Mouse (Mus musculus) activated CD4-positive, CD25-positive, alpha-beta regulatory T cell (primary cell): ENCODE results near the gene Pkd1. TPM values are rescaled to one million over a fixed set of nuclear protein-coding genes. Genes with fewer than 3 reads are reported as not detected.

Experiments
- polyA plus RNA-seq, 2 experiments: library from polyadenylated mRNA; unstranded; fragments of 100-300 nt; shearing (Covaris generic); gene quantifications; one replicate each; pipeline ENCODE4 v1.2.1; 2017

Pkd1 gene
- polyA plus RNA-seq, result 10 to 100 TPM; 25.4 to 40.3 TPM

GRCm38 (mm10) chr17:24549618-24550415, at the start of gene Pkd1:
TSS of gene Pkd1 (plus strand) at chr17:24549834.

DNA sequence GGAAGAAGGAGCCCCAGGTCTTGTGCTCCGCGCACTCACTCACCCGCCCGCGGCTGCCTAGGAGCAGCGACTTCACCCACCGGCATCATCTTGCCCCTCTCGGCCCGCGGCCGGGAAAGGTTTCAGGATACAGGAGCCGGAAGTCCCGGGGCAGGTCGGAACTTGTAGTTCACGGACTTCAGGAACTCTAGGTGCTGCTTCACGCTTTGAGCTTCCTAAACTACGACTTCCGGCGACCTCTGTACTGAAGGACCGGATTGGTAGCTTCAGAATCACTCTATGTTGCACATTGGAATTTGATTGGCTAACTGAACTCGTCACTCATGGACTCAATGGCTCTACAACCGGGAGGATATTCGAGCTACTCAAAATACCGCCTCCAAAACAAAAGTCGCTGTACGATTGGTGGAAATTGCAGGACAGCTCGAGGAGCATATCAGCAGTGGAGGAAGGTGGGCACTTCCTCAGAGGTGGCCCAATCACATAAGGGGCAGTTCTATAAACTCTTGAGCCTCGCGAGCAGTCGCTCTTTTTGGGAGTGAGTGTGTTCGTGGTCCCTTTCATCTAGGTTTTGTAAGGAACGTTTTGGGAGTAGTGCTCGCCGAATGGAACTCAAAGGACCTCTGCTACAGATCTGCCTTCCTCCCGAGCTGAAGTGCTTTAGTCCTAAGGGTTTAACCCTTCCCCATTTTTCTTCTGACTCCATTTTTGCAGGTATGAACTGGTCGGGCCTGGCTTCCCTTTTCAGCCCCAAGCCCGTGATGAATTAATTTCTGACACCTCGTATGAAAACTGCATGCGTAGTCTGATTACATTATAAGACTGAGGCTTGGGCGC, 21.7 kb upstream of the Pkd1 start, which contains the start of gene Traf7:
TSS of gene Traf7 (minus strand) at position 216 of the 837 bp plus-strand sequence.

DNA sequence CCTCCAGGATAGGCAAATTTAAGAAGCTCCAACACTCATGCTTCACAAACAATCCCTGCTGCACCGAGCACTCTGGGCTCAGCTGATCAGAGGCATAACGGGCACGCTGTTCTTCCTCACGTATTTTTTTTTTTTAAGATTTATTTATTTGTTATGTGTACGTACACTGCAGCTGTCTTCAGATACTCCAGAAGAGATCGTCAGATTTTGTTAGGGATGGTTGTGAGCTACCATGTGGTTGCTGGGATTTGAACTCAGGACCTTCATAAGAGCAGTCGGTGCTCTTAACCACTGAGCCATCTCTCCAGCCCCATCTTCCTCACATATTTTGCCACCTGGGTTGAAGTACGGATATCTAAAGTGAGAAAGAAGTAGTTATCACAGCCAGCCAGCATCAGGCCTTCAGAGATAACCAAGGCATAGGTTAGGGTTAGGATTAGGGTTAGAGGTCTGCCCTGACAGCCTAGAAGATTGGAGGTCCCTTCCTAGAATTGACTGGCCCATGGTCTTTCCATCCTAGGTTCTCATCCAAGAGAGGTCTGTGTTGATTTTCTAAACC, 15.4 kb upstream of the Pkd1 start, which contains the start of gene Rab26:
TSS of gene Rab26 (minus strand) at position 51 of the 559 bp plus-strand sequence.

DNA sequence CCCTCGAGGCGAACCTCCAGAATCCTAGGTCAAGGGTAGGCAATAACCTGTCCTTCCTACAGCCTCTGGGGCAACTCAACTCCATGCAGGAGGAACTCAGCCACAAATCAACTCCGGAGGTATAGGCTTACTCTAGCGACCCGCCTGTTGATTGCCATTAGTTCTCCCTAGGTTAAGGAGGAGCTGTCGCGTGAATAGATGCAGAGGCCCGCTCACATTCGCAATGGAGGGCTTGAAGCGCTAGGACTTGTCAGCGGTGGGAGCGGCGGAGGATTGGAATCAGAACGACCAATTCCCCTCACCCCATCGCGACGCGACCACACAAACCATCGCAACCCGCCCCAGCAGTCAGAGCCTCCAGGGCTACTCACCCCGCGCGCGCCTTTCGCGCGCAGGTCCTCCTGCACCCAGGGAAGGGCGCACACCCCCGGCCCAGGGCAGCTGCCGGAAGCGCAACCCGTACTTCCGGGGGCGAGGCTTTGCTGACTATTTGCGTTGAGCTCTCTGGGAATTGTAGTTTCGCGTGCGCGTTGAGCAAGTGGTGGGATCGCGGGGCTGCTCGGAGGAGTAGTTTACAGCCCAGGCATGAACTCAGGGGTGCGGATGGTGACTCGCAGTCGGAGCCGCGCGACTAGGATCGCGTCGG, 82.7 kb downstream of the Pkd1 start, which contains the start of the genes Tsc2 and Nthl1:
TSS of gene Tsc2 (minus strand) at position 464 of the 646 bp plus-strand sequence.
TSS of gene Nthl1 (plus strand) at position 514 of the 646 bp plus-strand sequence.

Other genes with a start within 250 kb of the Pkd1 start
- gene Abca17, start 198.8 kb upstream of the Pkd1 start, polyA plus RNA-seq, result under 1 TPM in 1 of 2 experiments, not detected in 1; 0.20 TPM
- gene Abca3, start 197.9 kb upstream of the Pkd1 start, polyA plus RNA-seq, result 10 to 100 TPM; 11.1 to 24.7 TPM
- 100 to 1,000 TPM; 176 to 205 TPM for gene Rnps1, start 135.3 kb upstream of the Pkd1 start, polyA plus RNA-seq
- gene Eci1, start 123.2 kb upstream of the Pkd1 start, polyA plus RNA-seq, result 10 to 100 TPM; 55.9 to 97.4 TPM
- 1 to 10 TPM; 1.7 to 4.9 TPM for gene Dnase1l2, start 106.7 kb upstream of the Pkd1 start, polyA plus RNA-seq
- 10 to 100 TPM; 70.0 to 73.0 TPM for gene E4f1, start 79.5 kb upstream of the Pkd1 start, polyA plus RNA-seq
- gene Pgp, start 79.4 kb upstream of the Pkd1 start, polyA plus RNA-seq, result 10 to 100 TPM; 40.8 to 46.2 TPM
- gene Bricd5, start 76.0 kb upstream of the Pkd1 start, polyA plus RNA-seq, result not detected
- 10 to 100 TPM; 21.0 to 27.6 TPM for gene Mlst8, start 70.8 kb upstream of the Pkd1 start, polyA plus RNA-seq
- under 1 TPM; 0.12 to 0.76 TPM for gene Caskin1, start 61.2 kb upstream of the Pkd1 start, polyA plus RNA-seq
- gene Traf7, start 21.9 kb upstream of the Pkd1 start, polyA plus RNA-seq, result 10 to 100 TPM; 64.2 to 74.9 TPM
- 10 to 100 TPM in 1 of 2 experiments, 1 to 10 TPM in 1; 6.7 to 13.8 TPM for gene Rab26, start 15.6 kb upstream of the Pkd1 start, polyA plus RNA-seq
- gene Tsc2, start 82.8 kb downstream of the Pkd1 start, polyA plus RNA-seq, result 10 to 100 TPM; 29.8 to 34.8 TPM
- gene Nthl1, start 82.8 kb downstream of the Pkd1 start, polyA plus RNA-seq, result 1 to 10 TPM; 3.1 to 6.3 TPM
- under 1 TPM in 1 of 2 experiments, not detected in 1; 0.45 TPM for gene Slc9a3r2, start 100.5 kb downstream of the Pkd1 start, polyA plus RNA-seq
- under 1 TPM in 1 of 2 experiments, not detected in 1; 0.35 TPM for gene Npw, start 108.6 kb downstream of the Pkd1 start, polyA plus RNA-seq
- gene Zfp598, start 119.9 kb downstream of the Pkd1 start, polyA plus RNA-seq, result 10 to 100 TPM; 14.7 to 16.2 TPM
- 1 to 10 TPM in 1 of 2 experiments, under 1 TPM in 1; 0.92 to 1.0 TPM for gene Syngr3, start 140.1 kb downstream of the Pkd1 start, polyA plus RNA-seq
- gene Gfer, start 146.3 kb downstream of the Pkd1 start, polyA plus RNA-seq, result 10 to 100 TPM; 34.1 to 41.6 TPM
- gene Noxo1, start 146.4 kb downstream of the Pkd1 start, polyA plus RNA-seq, result 1 to 10 TPM; 1.3 to 1.4 TPM
- gene Tbl3, start 157.8 kb downstream of the Pkd1 start, polyA plus RNA-seq, result 10 to 100 TPM; 50.5 to 56.8 TPM
- gene Rnf151, start 168.2 kb downstream of the Pkd1 start, polyA plus RNA-seq, result under 1 TPM; 0.18 to 0.50 TPM
- 1,000 to 10,000 TPM in 1 of 2 experiments, 100 to 1,000 TPM in 1; 636 to 1,022 TPM for gene Rps2, start 168.3 kb downstream of the Pkd1 start, polyA plus RNA-seq
- gene Ndufb10, start 174.6 kb downstream of the Pkd1 start, polyA plus RNA-seq, result 100 to 1,000 TPM; 191 to 287 TPM
- under 1 TPM; 0.16 to 0.18 TPM for gene Rpl3l, start 178.0 kb downstream of the Pkd1 start, polyA plus RNA-seq
- gene Msrb1, start 186.8 kb downstream of the Pkd1 start, polyA plus RNA-seq, result 10 to 100 TPM; 20.5 to 22.6 TPM
- not detected for gene Hs3st6, start 203.2 kb downstream of the Pkd1 start, polyA plus RNA-seq